Mouse (Mus musculus) kidney, embryonic 16.5 days (tissue): ENCODE data around the gene Tbcb. TPM values are rescaled to one million over a fixed set of nuclear protein-coding genes. Genes with fewer than 3 reads are reported as not detected.
A peak's percentile ranks its signal among the peaks of the same experiment; 100 is the strongest.
"Not testable (repeated sequence)": the region's sequence is repeated elsewhere in the genome, so short reads cannot be mapped to it uniquely, and the experiment has no call there.

ENCODE experiments used
- ATAC-seq: fragments of 200-750 bp; cut with Nextera tagmentation; 2 replicates; pipeline ENCODE4 v1.8.0; 2017; ENCODE audit warnings: moderate TSS enrichment; ENCODE audit not compliant: low FRiP score, low TSS enrichment
- H3K27ac ChIP-seq: fragments of 300-500 bp; sonication (generic); 2 replicates; pipeline ENCODE4 v1.5.1; 2014; ENCODE audit warnings: low read length
- H3K27me3 ChIP-seq: fragments of 300-500 bp; sonication (generic); 2 replicates; pipeline ENCODE4 v1.6.1; 2014; ENCODE audit warnings: low read length, control low read depth, mixed read lengths; ENCODE audit not compliant: insufficient read depth
- H3K36me3 ChIP-seq: fragments of 300-500 bp; sonication (generic); 2 replicates; pipeline ENCODE4 v1.6.1; 2014; ENCODE audit warnings: low read length, control low read depth, mixed read lengths; ENCODE audit not compliant: insufficient read depth
- H3K4me1 ChIP-seq: fragments of 300-500 bp; sonication (generic); 2 replicates; pipeline ENCODE4 v1.6.1; 2014; ENCODE audit warnings: low read length, control low read depth, mixed read lengths; ENCODE audit not compliant: insufficient read depth
- H3K4me2 ChIP-seq: fragments of 300-500 bp; sonication (generic); replicated peaks from 2 replicates; pipeline ENCODE4 v1.6.1; 2014; ENCODE audit warnings: low read depth, low read length
- H3K4me3 ChIP-seq: fragments of 300-500 bp; sonication (generic); 2 replicates; pipeline ENCODE4 v1.5.1; 2014; ENCODE audit warnings: mild to moderate bottlenecking, low read length
- H3K9ac ChIP-seq: fragments of 300-500 bp; sonication (generic); replicated peaks from 2 replicates; pipeline ENCODE4 v1.6.1; 2014; ENCODE audit warnings: low read length
- H3K9me3 ChIP-seq: fragments of 300-500 bp; sonication (generic); 2 replicates; pipeline ENCODE4 v1.6.1; 2016; ENCODE audit warnings: low read length, control low read depth
- WGBS: fragments of 180-500 bp; shearing (Covaris S2); extraction: QIAGEN DNeasy Blood & Tissue Kit; methylation state at CpG from one replicate; pipeline ENCODE4 v1.1.7; 2014; 5-methylcytosine and 5-hydroxymethylcytosine counted together
- polyA plus RNA-seq: library from polyadenylated mRNA; unstranded; fragments of >200 nt; fragmentation: Nextera tagmentation; extraction: Ambion mirVana; gene quantifications from 2 replicates; pipeline ENCODE4 v1.2.1, GENCODE M21; 2015

The Tbcb gene
- polyA plus RNA-seq, 1 experiment from 2014 or later: 206 TPM

GRCm38 (mm10) chr7:30265935-30266334, 33.9 kb upstream of the Tbcb start:
- H3K9me3 ChIP-seq: no peaks in the 10 kb centered on the region
- no peak overlapping the region for H3K4me3 ChIP-seq
- peaks cover 11% of the 10 kb centered on the region; the same call in 1 of the 2 replicates for H3K36me3 ChIP-seq
- H3K4me1 ChIP-seq: no peaks in the 10 kb centered on the region
- no peak overlapping the region for H3K27ac ChIP-seq
- ATAC-seq: no peak
- no peaks in the 10 kb centered on the region for H3K27me3 ChIP-seq
- H3K4me2 ChIP-seq: no peak overlapping the region
- no peak overlapping the region for H3K9ac ChIP-seq
- 88% methylated on average over 7 of the region's 7 CpGs for WGBS

- ATAC-seq: no peak
- H3K4me1 ChIP-seq: no peaks in the 10 kb centered on the region
- H3K4me2 ChIP-seq: no peak overlapping the region
- WGBS: 93% methylated on average over 5 of the region's 5 CpGs
- H3K4me3 ChIP-seq: no peak overlapping the region
- no peak overlapping the region for H3K9ac ChIP-seq
- H3K9me3 ChIP-seq: no peaks in the 10 kb centered on the region
- H3K36me3 ChIP-seq: 0 out of 2 replicates have a peak, but pooled peaks cover 11% of the 10 kb centered on the region
- no peak overlapping the region for H3K27ac ChIP-seq
- H3K27me3 ChIP-seq: no peaks in the 10 kb centered on the region
Measured at GRCm38 (mm10) chr7:30265531-30265930, 33.5 kb upstream of the Tbcb start.

- no peak overlapping the region for H3K4me3 ChIP-seq
- H3K4me2 ChIP-seq: no peak overlapping the region
- WGBS: 72% methylated on average over 2 of the region's 2 CpGs
- no peaks in the 10 kb centered on the region for H3K4me1 ChIP-seq
- H3K36me3 ChIP-seq: 0 out of 2 replicates have a peak, but pooled peaks cover 11% of the 10 kb centered on the region
- H3K27ac ChIP-seq: no peak overlapping the region
- H3K9me3 ChIP-seq: no peaks in the 10 kb centered on the region
- no peak for ATAC-seq
- H3K9ac ChIP-seq: no peak overlapping the region
- no peaks in the 10 kb centered on the region for H3K27me3 ChIP-seq
Measured at GRCm38 (mm10) chr7:30265041-30265440, 33.0 kb upstream of the Tbcb start.

- no peaks in the 10 kb centered on the region for H3K4me1 ChIP-seq
- ATAC-seq: no peak
- H3K36me3 ChIP-seq: peaks cover 13% of the 10 kb centered on the region
- no peaks in the 10 kb centered on the region for H3K27me3 ChIP-seq
- H3K4me3 ChIP-seq: no peak overlapping the region
- no peak overlapping the region for H3K4me2 ChIP-seq
- no peak overlapping the region for H3K27ac ChIP-seq
- no peaks in the 10 kb centered on the region for H3K9me3 ChIP-seq
- 70% methylated on average over 12 of the region's 12 CpGs for WGBS
- no peak overlapping the region for H3K9ac ChIP-seq
Measured at GRCm38 (mm10) chr7:30251956-30252954, 20.2 kb upstream of the Tbcb start.

- Histone ChIP-seq H3K36me3 (peaks cover 13% of the 10 kb centered on the region), H3K4me1 (peaks cover 10% of the 10 kb centered on the region)
- H3K4me3 ChIP-seq, H3K4me2 ChIP-seq, ATAC-seq, H3K9me3 ChIP-seq, H3K27ac ChIP-seq, H3K27me3 ChIP-seq, H3K9ac ChIP-seq: not testable (repeated sequence)
- 91% methylated on average over 3 of the region's 3 CpGs for WGBS
Measured at GRCm38 (mm10) chr7:30237374-30237773, 5.3 kb upstream of the Tbcb start.

GRCm38 (mm10) chr7:30235625-30236024, 3.6 kb upstream of the Tbcb start, which contains the start of gene Ovol3:
Gene Ovol3 (minus strand): TSS chr7:30235725.
- Histone ChIP-seq H3K4me2 (no peak within 1 kb of the TSS), H3K36me3 (peaks cover 8% of the 10 kb centered on the region), H3K27ac (no peak within 1 kb of the TSS), H3K4me3 (no peak within 1 kb of the TSS), H3K9ac (no peak within 1 kb of the TSS), H3K27me3 (no peaks in the 10 kb centered on the region), H3K9me3 (no peaks in the 10 kb centered on the region), H3K4me1 (peaks cover 16% of the 10 kb centered on the region)
- ATAC-seq: no peak
- 85% methylated on average over 4 of the region's 4 CpGs for WGBS

- no peaks in the 10 kb centered on the region for H3K27me3 ChIP-seq
- 88% methylated on average over 8 of the region's 8 CpGs for WGBS
- no peak for ATAC-seq
- H3K4me3 ChIP-seq: no peak overlapping the region
- H3K4me2 ChIP-seq: no peak overlapping the region
- H3K27ac ChIP-seq: no peak overlapping the region
- H3K9ac ChIP-seq: no peak overlapping the region
- peaks cover 17% of the 10 kb centered on the region for H3K4me1 ChIP-seq
- H3K9me3 ChIP-seq: no peaks in the 10 kb centered on the region
- H3K36me3 ChIP-seq: peaks cover 8% of the 10 kb centered on the region
Measured at GRCm38 (mm10) chr7:30235091-30235490, 3.0 kb upstream of the Tbcb start.

GRCm38 (mm10) chr7:30234276-30234858, 2.3 kb upstream of the Tbcb start:
- Histone ChIP-seq H3K27ac (no peak overlapping the region), H3K4me1 (peaks cover 17% of the 10 kb centered on the region), H3K36me3 (peaks cover 8% of the 10 kb centered on the region), H3K9ac (no peak overlapping the region), H3K4me3 (no peak overlapping the region), H3K9me3 (no peaks in the 10 kb centered on the region), H3K27me3 (no peaks in the 10 kb centered on the region), H3K4me2 (no peak overlapping the region)
- no peak for ATAC-seq
- WGBS: 84% methylated on average over 15 of the region's 15 CpGs

- H3K9me3 ChIP-seq: no peaks in the 10 kb centered on the region
- no peak overlapping the region for H3K27ac ChIP-seq
- H3K4me1 ChIP-seq: peaks cover 17% of the 10 kb centered on the region
- H3K9ac ChIP-seq: no peak overlapping the region
- H3K36me3 ChIP-seq: peaks cover 8% of the 10 kb centered on the region
- H3K4me3 ChIP-seq: peak overlapping the region; percentile 77; the same call in 1 of the 2 replicates
- 88% methylated on average over 20 of the region's 20 CpGs for WGBS
- H3K4me2 ChIP-seq: no peak overlapping the region
- no peaks in the 10 kb centered on the region for H3K27me3 ChIP-seq
- no peak for ATAC-seq
Measured at GRCm38 (mm10) chr7:30233387-30233786, 1.3 kb upstream of the Tbcb start.
